Mouse (Mus musculus) CH12.LX (cell line): ENCODE results near the gene Zfp518a.

Experiments used
- CTCF ChIP-seq, 2 experiments: IDR thresholded peaks in 1 of 2; conservative IDR thresholded peaks in 1 of 2; 2 replicates each; pipeline ENCODE4 v1.5.1; 2011 to 2012; ENCODE audit warnings: low read depth in 2 of 2, low read length in 2 of 2, improper control_type of control experiment in 1 of 2, inconsistent platforms in 1 of 2, mild to moderate bottlenecking in 1 of 2, moderate library complexity in 1 of 2
- E2F4 ChIP-seq: IDR thresholded peaks from 2 replicates; pipeline ENCODE4 v1.6.1; 2011; ENCODE audit warnings: low read depth, low read length, improper control_type of control experiment; ENCODE audit not compliant: insufficient replicate concordance
- ETS1 ChIP-seq: conservative IDR thresholded peaks from 2 replicates; pipeline ENCODE4 v1.6.1; 2012; ENCODE audit warnings: low read depth, mild to moderate bottlenecking, inconsistent platforms, low read length, improper control_type of control experiment, moderate library complexity
- HCFC1 ChIP-seq: IDR thresholded peaks from 2 replicates; pipeline ENCODE4 v1.6.1; 2012; ENCODE audit warnings: low read depth, mild to moderate bottlenecking, inconsistent platforms, low read length, improper control_type of control experiment
- MAFK ChIP-seq: IDR thresholded peaks from 2 replicates; pipeline ENCODE4 v1.6.1; 2011; ENCODE audit warnings: low read length, improper control_type of control experiment; ENCODE audit not compliant: insufficient replicate concordance
- MXI1 ChIP-seq: IDR thresholded peaks from 2 replicates; pipeline ENCODE4 v1.6.1; 2011; ENCODE audit warnings: mild to moderate bottlenecking, low read depth, low read length, improper control_type of control experiment
- POLR2A ChIP-seq: IDR thresholded peaks from 2 replicates; pipeline ENCODE4 v1.6.1; 2011; ENCODE audit warnings: low read depth, mild to moderate bottlenecking, improper control_type of control experiment, low read length
- USF2 ChIP-seq: conservative IDR thresholded peaks from 2 replicates; pipeline ENCODE4 v1.6.1; 2011; ENCODE audit warnings: low read depth, low read length, improper control_type of control experiment
- ZC3H11A ChIP-seq: IDR thresholded peaks from 2 replicates; pipeline ENCODE4 v1.6.1; 2012; ENCODE audit warnings: low read depth, mild to moderate bottlenecking, inconsistent platforms, low read length, improper control_type of control experiment
- ZNF384 ChIP-seq: IDR thresholded peaks from 2 replicates; pipeline ENCODE4 v1.6.1; 2012; ENCODE audit warnings: low read depth, low read length, improper control_type of control experiment, inconsistent platforms

DNA sequence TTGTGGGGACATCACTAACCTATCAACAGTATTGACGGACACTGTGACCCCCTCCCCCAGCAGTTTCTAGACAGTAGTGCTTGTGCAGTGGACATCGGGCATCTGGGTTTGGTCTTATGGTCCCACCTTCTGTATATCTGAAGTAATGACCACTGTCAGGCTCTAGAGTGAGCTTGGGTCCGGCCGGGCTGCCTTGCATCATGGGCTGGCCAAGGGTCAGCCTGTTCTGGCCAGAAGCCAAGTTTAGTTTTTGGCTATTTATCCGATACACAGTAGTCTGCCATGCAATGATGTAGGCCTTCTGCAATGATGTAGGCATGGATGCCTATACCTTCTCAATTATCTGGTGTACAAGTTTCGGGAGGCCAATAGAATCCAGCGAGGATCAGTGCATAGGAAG, 49.0 kb downstream of the Zfp518a start:
- TF ChIP-seq CTCF (conservative IDR thresholded peaks at IDR 0.05 in 1 of 2, IDR thresholded peaks at IDR 0.05 in 1 of 2; ENCODE audit: low read depth in 2 of 2, low read length in 2 of 2) (no peak), USF2 (no peak), E2F4 (no peak), POLR2A (no peak), MAFK (no peak), ZNF384 (no peak), ZC3H11A (no peak), HCFC1 (no peak), ETS1 (no peak), MXI1 (no peak)
